Mouse (Mus musculus): ENCODE results near the gene Bsn.
"Not testable (repeated sequence)": the region's sequence is repeated elsewhere in the genome, so short reads cannot be mapped to it uniquely, and the experiment has no call there.

Gene Bsn

DNA sequence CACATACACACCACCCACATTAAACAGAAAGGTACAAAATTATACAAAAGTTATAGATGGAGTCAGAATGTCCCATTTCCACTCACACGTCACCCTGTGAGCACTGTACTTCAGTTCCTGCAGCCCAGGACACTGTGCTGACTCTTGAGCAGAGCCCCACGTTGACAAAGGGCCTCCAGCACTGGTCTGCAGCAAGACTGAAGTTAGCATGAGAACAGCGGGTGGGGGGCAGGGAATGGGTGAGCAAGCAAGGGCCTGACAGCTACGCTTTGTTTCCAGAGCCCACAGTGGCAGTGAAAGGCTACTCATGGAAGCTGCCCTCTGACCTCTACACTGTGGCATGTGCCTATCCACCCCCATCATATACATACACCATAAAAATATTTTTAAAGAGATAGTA lies 40.4 kb downstream of the Bsn start:
- DNase-seq (ENCODE audit: low spot score), result no peak

- DNase-seq (ENCODE audit: low spot score), result no peak
Measured at GRCm38 (mm10) chr9:108147606-108148005, 42.6 kb downstream of the Bsn start.

- no peak for DNase-seq (ENCODE audit: low spot score)
Measured at GRCm38 (mm10) chr9:108146451-108146850, 43.7 kb downstream of the Bsn start.

GRCm38 (mm10) chr9:108145740-108146139 lies 44.4 kb downstream of the Bsn start:
- no peak for DNase-seq (ENCODE audit: low spot score)

- DNase-seq (ENCODE audit: low spot score), result no peak
Measured at GRCm38 (mm10) chr9:108144371-108145270, 45.6 kb downstream of the Bsn start.

DNA sequence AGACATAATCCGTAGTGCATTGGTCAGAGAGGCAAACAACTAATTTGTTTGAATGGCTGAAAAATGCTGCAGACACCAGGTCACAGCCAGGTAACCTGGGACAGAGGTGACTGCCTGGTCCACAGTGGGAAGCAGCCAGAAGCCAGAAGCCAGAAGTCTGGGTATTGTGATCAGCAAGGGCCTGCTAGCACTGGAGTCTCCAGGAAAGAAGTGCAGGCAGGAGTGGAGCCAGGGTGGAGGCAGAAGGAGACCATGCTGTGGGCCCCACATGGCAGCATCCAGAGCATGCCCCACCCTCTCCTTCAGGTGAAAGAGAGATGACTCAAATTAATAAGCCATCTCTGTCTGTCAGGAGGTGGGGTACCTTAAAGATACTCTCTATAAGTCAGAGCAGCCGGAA lies 46.7 kb downstream of the Bsn start:
- DNase-seq (ENCODE audit: low spot score), result no peak

GRCm38 (mm10) chr9:108141387-108141786 lies 48.8 kb downstream of the Bsn start:
- DNase-seq (ENCODE audit: low spot score), result no peak

GRCm38 (mm10) chr9:108139963-108140695 lies 50.1 kb downstream of the Bsn start:
- no peak for DNase-seq (ENCODE audit: low spot score)

DNA sequence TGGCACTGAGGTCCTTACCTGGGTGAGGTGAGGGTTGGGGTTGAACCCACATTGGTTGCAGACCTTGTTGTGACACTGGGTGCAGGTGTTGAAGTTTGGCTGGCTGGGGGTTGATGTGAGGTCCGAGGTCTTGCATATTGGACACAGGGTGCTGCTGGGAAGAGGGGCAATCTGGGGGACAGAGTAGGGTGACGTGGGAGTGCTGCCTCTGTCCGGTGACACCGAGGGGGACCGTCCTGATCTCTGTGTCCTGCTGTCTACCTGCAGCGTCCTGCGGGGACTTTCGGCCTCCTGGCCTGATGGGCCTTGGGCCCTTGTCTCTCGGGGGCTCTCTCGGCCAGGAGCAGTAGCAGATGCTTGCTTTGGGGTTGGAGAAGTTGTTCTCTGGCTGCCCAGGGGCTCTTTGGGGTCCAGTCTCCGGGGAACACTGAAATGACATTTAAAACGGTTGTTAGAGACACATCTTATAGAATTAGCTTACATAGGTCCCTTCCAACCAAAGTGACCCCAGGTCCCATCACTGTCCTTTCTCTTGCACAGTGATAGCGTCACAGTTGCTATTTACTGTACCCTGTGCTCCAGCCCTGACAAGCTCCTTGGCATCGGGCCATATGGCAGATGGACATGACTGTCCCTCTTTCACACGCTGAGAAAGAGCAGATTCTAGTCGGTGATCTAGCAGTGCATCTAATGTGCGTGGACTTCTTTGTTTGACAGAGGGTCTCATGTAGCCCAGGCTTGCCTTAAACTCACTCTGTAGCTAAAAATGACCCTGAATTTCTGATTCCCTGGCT lies 50.8 kb downstream of the Bsn start:
- DNase-seq (ENCODE audit: low spot score), result no peak

GRCm38 (mm10) chr9:108138118-108138517 lies 52.1 kb downstream of the Bsn start:
- no peak for DNase-seq (ENCODE audit: low spot score)

GRCm38 (mm10) chr9:108137523-108137922 lies 52.7 kb downstream of the Bsn start:
- peak; percentile 71 for DNase-seq (ENCODE audit: low spot score)

DNA sequence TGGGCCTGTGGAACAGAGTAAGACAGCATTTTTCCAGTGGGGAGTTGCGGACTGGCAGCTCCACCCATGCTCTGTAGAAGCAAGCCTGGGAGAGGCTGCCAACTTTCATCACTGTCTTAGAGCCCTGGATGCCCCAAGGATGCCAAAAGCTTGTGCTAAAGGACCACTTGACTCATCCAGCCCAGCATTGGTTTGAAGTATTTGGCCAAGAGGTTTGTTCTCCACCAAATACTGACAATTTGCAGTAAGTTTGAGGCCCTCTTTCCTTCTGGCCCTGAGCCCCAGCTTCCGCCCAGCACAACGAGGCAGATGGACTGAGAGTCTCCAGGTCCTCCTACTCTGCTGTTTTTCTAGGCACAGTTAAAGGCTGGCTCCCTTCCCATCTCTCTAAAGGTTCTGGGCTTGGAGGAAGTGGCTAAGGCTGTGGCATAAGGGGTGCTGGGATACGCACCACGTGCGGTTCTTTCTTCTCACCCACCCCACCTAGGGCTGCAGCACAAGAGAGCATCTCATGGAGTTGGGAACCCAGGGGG lies 53.2 kb downstream of the Bsn start:
- DNase-seq (ENCODE audit: low spot score), result no peak

DNA sequence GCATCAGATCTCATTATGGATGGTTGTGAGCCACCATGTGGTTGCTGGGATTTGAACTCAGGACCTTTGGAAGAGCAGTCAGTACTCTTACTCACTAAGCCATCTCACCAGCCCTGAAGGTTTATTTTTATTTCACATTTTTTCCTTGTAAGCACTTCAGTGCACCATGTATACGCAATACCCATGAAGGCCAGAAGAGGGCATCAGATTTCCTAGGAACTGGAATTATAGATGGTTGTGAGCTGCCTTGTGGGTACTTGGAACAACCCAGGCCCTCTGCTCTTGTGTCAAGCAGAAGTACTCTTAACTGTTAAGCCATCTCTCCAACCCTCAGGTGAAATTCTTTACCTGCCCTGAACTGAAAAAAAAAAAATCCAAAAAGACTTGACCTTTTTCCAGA lies 54.0 kb downstream of the Bsn start:
- DNase-seq (ENCODE audit: low spot score), result no peak

- DNase-seq (ENCODE audit: low spot score), result not testable (repeated sequence)
Measured at GRCm38 (mm10) chr9:108135679-108136078, 54.5 kb downstream of the Bsn start.

DNA sequence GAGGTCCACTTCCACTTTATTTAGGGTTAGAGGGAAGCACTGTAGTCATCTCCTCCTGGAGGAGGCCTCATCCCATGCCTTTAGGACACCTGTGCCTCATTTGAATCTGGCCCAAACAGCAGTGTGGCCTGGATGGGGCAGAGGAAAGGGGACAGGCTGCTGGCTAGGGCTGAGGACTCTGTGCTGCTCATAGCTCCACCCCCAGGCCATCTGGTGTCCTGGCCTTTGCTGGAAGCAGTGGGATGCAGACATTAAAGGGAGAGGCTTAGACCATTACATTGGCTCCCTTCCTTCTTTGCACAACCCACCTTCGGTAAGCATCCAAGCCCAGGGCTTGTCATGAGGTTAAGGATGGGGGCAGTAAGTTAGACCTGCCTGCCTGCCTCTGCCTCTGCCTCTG lies 56.7 kb downstream of the Bsn start:
- DNase-seq (ENCODE audit: low spot score), result no peak

GRCm38 (mm10) chr9:108132373-108132772 lies 57.8 kb downstream of the Bsn start:
- no peak for DNase-seq (ENCODE audit: low spot score)

- no peak for DNase-seq (ENCODE audit: low spot score)
Measured at GRCm38 (mm10) chr9:108131502-108131901, 58.7 kb downstream of the Bsn start.

GRCm38 (mm10) chr9:108129042-108129948 lies 60.9 kb downstream of the Bsn start:
- DNase-seq (ENCODE audit: low spot score), result no peak

DNA sequence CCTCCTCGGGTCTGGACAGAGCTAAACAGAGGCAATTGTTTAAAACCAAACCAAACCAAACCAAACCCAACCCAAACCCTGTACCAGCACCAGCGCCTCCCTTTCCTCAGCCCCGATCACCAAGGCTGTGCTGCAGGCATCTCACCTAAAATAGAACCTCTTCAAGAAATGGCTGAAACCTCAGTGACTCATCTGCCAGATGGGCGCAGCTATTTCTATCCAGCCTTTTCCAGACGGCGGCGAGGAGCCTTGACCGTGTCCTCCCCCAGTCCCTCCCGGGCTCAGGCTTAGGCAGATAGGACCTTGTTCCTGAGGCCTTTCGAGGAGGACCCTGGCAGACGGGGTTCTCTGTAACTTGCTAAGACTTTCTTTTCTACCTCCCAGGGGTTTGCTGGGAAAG lies 61.9 kb downstream of the Bsn start:
- DNase-seq (ENCODE audit: low spot score), result no peak

DNA sequence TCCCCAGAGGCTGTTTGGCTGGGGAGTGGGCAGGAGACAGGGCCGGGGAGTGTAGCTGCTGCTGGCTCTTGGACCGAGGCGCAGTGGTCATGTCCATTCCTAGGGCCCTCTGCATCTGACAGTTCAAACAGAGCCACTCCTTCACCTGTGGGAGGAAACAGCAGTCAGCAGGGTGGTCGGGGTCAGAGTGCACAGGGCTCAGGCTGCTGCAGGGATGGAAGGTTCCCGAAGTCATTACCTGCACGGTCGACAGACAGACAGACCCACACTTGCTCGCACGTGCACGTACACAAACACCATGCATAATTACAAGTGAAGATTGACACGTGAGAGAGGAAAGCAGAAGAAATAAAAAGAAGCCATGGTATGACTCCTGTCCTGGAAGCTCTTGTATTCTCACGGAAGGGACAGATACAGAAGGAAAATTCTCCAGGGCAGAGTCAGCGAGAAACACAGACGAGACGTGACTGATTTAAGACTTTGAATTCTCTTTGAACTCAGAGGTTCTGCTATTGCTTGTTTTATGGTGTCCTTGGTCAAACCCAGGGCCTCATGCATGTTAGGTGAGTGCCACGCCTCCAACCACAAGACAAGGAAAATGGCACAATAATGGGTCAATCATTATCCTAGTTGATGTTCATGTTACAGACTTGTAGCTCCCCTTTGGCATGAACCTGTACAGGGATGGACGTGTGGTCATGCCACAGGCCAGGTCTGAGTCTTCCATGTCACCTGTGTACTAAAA lies 63.6 kb downstream of the Bsn start:
- DNase-seq (ENCODE audit: low spot score), result no peak

All from layer of hippocampus, adult 9-10 months (tissue).